9 mouse cellular contexts compared by ENCODE assay signal in genomic region chr11:94225985-94226384, GRCm38 (mm10). TPM values are rescaled to one million over a fixed set of nuclear protein-coding genes. Genes with fewer than 3 reads are reported as not detected.
DNase-seq lines count a peak whose midpoint lies in the region; TF ChIP-seq lines count a peak whose summit lies in the region.
"Had no signal": no experiment of that assay in that cellular context is flagged by ENCODE, and none has a peak within 500 bp of the region (broad histone marks: within the 10 kb centered on the region; RNA-seq: fewer than 3 reads in every experiment).

No protein-coding gene starts in this region.

- H3K36me3 ChIP-seq in liver, adult 2 months (ENCODE audit: control insufficient read depth, insufficient read depth, low read length): no peaks in the 10 kb centered on the region

- no peaks in the 10 kb centered on the region for H3K79me2 ChIP-seq in liver, adult 2 months (ENCODE audit: control insufficient read depth, insufficient read depth, low read length)

- intact Hi-C loops in left cerebral cortex, postnatal 14 days (cut with DNase I): loop anchor here (5.0 to 10.0 kb wide), 2 partner anchors 99 to 261 kb away; partner anchors contain the start of genes Gm20390 and Nme1
- intact Hi-C loops in heart, postnatal 14 days (cut with DNase I): loop anchor here (1.0 to 2.0 kb wide), 3 partner anchors 13 to 97 kb away; no protein-coding TSS in a partner anchor

- peak overlapping the region; percentile 30; the same call in 1 of the 2 replicates for H3K27ac ChIP-seq in liver, adult 2 months (replicated peaks; ENCODE audit: insufficient read depth, low read depth, low read length)

- peak overlapping the region; percentile 42; the same call in 1 of the 2 replicates for H3K9ac ChIP-seq in liver, adult 2 months (ENCODE audit: low read depth, low read length)

- no peaks in the 10 kb centered on the region for H3K27me3 ChIP-seq in liver, adult 2 months (ENCODE audit: control insufficient read depth, insufficient read depth, low read length)

- H3K4me1 ChIP-seq in liver, adult 2 months (ENCODE audit: control insufficient read depth, insufficient read depth, low read length): peaks cover 4% of the 10 kb centered on the region

- WGBS in liver, adult 2 months: 6% methylated on average over 7 of the region's 7 CpGs

- TF ChIP-seq CTCF in liver, adult 2 months (IDR thresholded peaks at IDR 0.05; ENCODE audit: low read depth, low read length): peak; percentile 28; the same call in 1 of the 2 replicates

- no peak for TF ChIP-seq POLR2A in liver, adult 2 months (IDR thresholded peaks at IDR 0.05; ENCODE audit: extremely low read depth, insufficient read depth, low read length)

- DNase-seq in left cerebral cortex, postnatal 14 days (ENCODE audit: low spot score in 2 of 2): peak; percentile 59 to 74
- DNase-seq in left cerebral cortex, adult 8-10 months (ENCODE audit: low spot score in 2 of 2): no peak
- DNase-seq in NIH3T3 (ENCODE audit: low read depth): peak; percentile 86
- peak; percentile 75 for DNase-seq in embryo, embryonic 10.5 days (ENCODE audit: low spot score)
- DNase-seq in heart, postnatal 14 days: peak; percentile 38 to 65
- peak; percentile 94 for DNase-seq in liver, adult 2 months (ENCODE audit: extremely low read depth, low read depth, low spot score)
- DNase-seq in retina, embryonic 14.5 days (ENCODE audit: low spot score): peak; percentile 79
- DNase-seq in spleen, postnatal 4 days (ENCODE audit: low spot score in 2 of 2): no peak

- H3K4me3 ChIP-seq in liver, adult 2 months (ENCODE audit: insufficient read depth, low read depth, low read length): no peak overlapping the region

RNA-seq across cellular contexts. Expression of gene Tob1, which starts 14.7 kb away (rescaled TPM):
- total RNA-seq in left cerebral cortex, postnatal 14 days (2021): 10 to 100 TPM; 33.7 to 37.3 TPM
- 10 to 100 TPM; 38.2 to 48.1 (median 42.3) TPM for total RNA-seq in left cerebral cortex, adult 8-10 months (2022)
- total RNA-seq in heart, postnatal 14 days (2021): 10 to 100 TPM; 64.1 to 67.6 TPM
- 39.9 and 50.1 TPM in 2 replicates for total RNA-seq in liver, adult 2 months (2014; rRNA removed)
- 47.1 and 72.2 TPM in 2 replicates for polyA plus RNA-seq in liver, adult 2 months (2012; rRNA removed)

RNA-seq across cellular contexts. Expression of gene Wfikkn2, which starts 19.8 kb away (rescaled TPM):
- total RNA-seq in left cerebral cortex, postnatal 14 days (2021): 1 to 10 TPM; 1.4 to 1.8 TPM
- 1 to 10 TPM; 2.1 to 3.0 (median 2.5) TPM for total RNA-seq in left cerebral cortex, adult 8-10 months (2022)
- total RNA-seq in heart, postnatal 14 days (2021): 1 to 10 TPM; 1.5 to 1.8 TPM
- under 0.01 TPM in 1 of 2 replicates, not detected in the other for total RNA-seq in liver, adult 2 months (2014; rRNA removed)
- polyA plus RNA-seq in liver, adult 2 months (2012; rRNA removed): 0.04 TPM in 1 of 2 replicates, not detected in the other

RNA-seq across cellular contexts. Expression of gene Gm21885, which starts 55.7 kb away (rescaled TPM):
- total RNA-seq in left cerebral cortex, postnatal 14 days (2021): not detected
- total RNA-seq in left cerebral cortex, adult 8-10 months (2022): not detected
- not detected for total RNA-seq in heart, postnatal 14 days (2021)
- 0.67 TPM in 1 of 2 replicates, not detected in the other for total RNA-seq in liver, adult 2 months (2014; rRNA removed)
- polyA plus RNA-seq in liver, adult 2 months (2012; rRNA removed): 0.16 and 0.49 TPM in 2 replicates
- total RNA-seq: layer of hippocampus, adult 18-20 months had no signal

Comparison
In these comparisons a context has a peak if more than half of its experiments do, and no peak if none do; other contexts are left out.
1. DNase-seq: peak in left cerebral cortex, postnatal 14 days (2 of 2), NIH3T3 (single experiment), embryo, embryonic 10.5 days (single experiment), heart, postnatal 14 days (2 of 2), liver, adult 2 months (single experiment) and retina, embryonic 14.5 days (single experiment); none in left cerebral cortex, adult 8-10 months (0 of 2) and spleen, postnatal 4 days (0 of 2).